Mouse (Mus musculus): Measurements from ENCODE around the gene Zfp324.

The Zfp324 gene

DNA sequence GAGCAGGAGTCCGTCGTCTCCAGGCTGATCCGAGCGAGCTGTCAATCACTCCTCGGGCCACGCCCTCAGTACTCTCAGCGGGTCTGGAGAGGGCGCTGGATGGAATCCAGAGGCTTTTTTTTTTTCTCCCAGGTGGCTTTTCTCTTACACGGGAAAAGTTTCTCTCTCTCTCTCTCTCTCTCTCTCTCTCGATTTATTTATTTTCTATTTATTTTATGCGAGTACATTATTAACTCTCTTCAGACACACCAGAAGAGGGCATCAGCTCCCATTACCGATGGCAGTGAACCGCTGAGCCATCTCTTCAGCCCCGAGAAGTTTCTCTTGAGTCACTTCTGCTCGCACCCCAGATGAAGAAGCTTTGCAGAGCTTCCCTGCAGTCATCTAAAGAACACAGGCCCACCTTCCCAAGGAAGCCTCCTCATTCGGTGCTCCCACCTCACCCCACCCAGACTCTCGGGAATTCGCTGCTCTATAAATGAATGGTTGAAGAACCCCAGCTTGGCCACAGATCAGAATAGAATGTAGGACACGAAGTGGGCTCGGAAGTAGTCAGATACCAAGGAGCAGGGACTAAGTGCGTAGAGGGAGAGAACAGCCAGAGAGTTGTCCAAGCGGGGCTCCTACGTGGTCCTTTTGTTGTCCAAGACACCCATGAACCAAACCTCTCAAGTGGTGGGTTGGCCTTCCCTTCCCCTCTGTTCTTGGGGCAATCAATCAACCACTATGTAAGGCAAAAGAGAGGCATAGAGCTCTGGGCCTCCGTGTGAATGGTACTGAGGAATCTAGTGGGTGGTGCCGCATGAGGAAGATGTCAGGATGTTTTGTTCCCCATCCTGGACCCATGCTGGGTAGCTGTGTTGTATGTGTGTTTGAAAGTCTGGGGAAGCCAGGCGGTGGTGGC is 44.6 kb downstream of the Zfp324 start, which contains the start of gene Zbtb45:
Zbtb45 (minus strand) TSS at position 30 of the 904 bp plus-strand sequence.
- peak; percentile 88 for DNase-seq

DNA sequence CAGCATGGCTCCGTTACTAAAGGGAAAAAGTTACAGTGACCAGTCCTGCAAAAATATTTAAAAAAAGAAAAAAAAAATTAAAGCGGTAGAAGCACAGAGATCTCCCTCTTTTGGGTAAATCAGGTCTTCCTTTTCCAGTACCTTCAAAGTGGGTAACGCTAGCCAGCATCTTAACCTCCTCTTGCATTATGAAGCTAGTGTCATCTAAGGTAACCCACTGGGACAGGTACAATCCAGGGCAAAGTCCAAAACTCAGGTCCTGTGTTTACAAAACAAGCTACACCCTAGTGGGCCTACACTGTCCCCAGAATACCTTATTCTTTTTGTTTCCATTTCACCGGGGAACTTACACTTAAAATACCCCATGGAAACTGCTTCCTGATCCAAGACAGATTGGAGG is 48.0 kb downstream of the Zfp324 start:
- DNase-seq = peak; percentile 73

DNA sequence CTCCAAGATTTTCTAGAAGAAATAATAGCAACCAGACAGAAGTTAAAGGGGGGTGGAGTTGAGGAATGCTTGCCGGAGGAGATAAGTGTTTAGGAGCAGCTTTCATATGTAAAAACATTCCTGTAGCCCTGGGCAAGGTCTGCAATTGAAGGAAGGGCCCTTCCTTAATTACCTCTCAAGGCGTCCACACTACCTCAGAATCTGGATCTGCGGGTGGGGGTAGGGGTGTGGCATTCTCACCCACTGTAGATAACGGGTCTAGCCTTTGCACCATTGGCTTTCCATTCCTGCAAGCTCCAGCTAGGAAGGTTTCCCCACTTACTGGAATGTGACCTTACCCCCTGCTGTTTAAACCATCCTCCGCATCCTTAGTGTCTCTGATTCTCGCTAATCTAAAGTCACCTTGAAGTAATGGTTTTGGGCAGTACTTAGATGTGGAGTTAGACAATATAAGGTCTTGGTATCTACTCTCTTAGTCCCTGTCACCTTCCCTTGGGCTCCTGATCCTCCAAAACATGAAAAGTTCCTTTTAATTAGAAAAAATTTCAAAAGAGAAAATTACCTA is 48.7 kb downstream of the Zfp324 start:
- DNase-seq = peak; percentile 44

DNA sequence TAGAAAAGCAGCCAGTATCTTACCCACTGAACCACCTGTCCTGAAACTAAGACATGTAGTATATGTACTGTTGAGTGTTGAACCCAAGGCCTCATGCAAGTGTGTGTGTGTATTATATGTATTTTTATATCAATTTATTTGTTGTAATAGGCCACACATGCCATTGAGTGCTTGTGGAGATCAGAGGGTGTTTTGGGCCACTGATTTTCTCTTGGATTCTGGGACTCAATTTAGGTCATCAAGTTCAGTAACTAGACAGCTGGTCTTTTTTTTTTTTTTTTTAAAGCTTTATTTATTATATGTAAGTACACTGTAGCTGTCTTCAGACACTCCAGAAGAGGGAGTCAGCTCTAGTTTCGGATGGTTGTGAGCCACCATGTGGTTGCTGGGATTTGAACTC is 49.6 kb downstream of the Zfp324 start:
- peak; percentile 13 for DNase-seq

DNA sequence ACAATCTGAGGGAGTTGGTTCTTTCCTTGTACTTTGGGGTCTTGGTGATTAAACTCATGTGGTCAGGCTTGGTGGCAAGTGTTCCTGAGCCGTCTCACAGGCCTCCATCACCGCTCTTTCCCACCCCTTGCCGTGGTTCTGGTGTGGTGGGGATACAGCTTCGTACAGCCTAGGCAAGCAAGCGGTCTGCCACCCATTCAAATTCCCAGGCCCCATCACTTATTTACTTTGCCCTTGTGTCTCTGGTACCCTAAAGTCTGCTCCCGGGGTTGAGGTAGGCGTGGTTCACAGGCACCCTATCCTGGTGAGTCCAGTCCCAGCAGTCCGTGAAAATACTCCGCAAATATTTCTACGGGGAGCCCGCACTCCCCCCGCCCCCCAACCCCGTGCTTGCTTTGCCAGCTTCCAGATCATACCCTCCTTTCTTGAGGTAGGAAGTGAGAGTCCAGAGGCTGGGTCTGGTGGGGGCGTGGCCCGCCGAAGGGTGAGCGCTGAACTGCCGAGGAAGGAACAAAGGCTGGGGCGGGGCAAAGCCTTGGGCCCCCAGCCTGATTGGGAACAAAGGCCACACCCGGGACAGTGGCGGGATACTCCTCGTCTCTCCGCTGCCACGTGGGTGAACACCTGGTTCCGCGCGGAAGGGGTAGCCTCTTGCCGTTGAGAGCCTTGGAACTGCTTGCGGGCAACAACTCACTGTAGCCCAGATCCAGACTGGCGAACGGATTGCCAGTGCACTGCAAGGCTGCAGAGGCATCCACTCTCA is 57.3 kb downstream of the Zfp324 start:
- peak; percentile 98 for DNase-seq
